Mouse (Mus musculus): ENCODE data around the gene Cers1. TPM values are rescaled to one million over a fixed set of nuclear protein-coding genes. Genes with fewer than 3 reads are reported as not detected.
A peak's percentile ranks its signal among the peaks of the same experiment; 100 is the strongest.

Cers1 gene
- polyA plus RNA-seq, 1 experiment from 2014 or later = 0.63 TPM

DNA sequence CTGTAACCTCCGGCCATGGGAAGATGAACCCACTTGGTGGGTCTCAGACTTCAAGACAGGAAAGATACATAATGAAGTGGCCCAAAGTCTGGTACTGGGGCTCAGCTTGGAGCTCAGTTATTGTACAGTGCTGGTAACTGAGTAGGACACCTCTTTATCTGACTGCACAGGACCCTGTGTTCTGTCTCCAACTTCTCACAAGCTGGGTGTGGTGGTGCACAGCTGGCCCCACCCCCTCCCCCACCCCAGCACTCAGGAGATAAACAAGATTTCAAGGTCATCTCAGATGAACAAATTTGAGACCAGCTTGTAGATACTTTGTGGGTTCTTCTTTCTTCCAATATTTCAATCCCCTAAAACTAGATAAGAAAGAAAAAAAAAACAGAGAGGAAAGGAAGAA lies 40.5 kb downstream of the Cers1 start:
- Histone ChIP-seq H3K4me3 (peak overlapping the region; percentile 22), H3K36me3 (peaks cover 3% of the 10 kb centered on the region)
- peak; percentile 85 for ATAC-seq

GRCm38 (mm10) chr8:70359411-70359810 lies 43.8 kb downstream of the Cers1 start:
- WGBS (ENCODE audit: insufficient replicate concordance) = 59% methylated on average over 3 of the region's 3 CpGs
- Histone ChIP-seq H3K36me3 (no peaks in the 10 kb centered on the region), H3K9me3 (replicated peaks) (no peaks in the 10 kb centered on the region), H3K9ac (no peak overlapping the region), H3K4me2 (no peak overlapping the region), H3K27ac (no peak overlapping the region), H3K4me3 (no peak overlapping the region), H3K4me1 (peaks cover 37% of the 10 kb centered on the region), H3K27me3 (replicated peaks) (peaks cover 25% of the 10 kb centered on the region)
- ATAC-seq = no peak

More for the DNA sequence above, 40.5 kb downstream of the Cers1 start:
- H3K9me3 ChIP-seq (replicated peaks) = no peaks in the 10 kb centered on the region
- H3K4me1 ChIP-seq = peaks cover 56% of the 10 kb centered on the region
- H3K27me3 ChIP-seq (replicated peaks) = 0 out of 2 replicates have a peak, but pooled peaks cover 4% of the 10 kb centered on the region
- peak overlapping the region; percentile 59 for H3K9ac ChIP-seq
- H3K4me2 ChIP-seq = peak overlapping the region; percentile 55
- H3K27ac ChIP-seq = peak overlapping the region; percentile 93
- 33% methylated on average over 1 of the region's 1 CpGs for WGBS (ENCODE audit: insufficient replicate concordance)

- no peaks in the 10 kb centered on the region for H3K9me3 ChIP-seq (replicated peaks)
- no peak overlapping the region for H3K9ac ChIP-seq
- no peak overlapping the region for H3K4me3 ChIP-seq
- no peaks in the 10 kb centered on the region for H3K36me3 ChIP-seq
- H3K27ac ChIP-seq = no peak overlapping the region
- peaks cover 25% of the 10 kb centered on the region for H3K27me3 ChIP-seq (replicated peaks)
- no peak overlapping the region for H3K4me2 ChIP-seq
- peaks cover 29% of the 10 kb centered on the region for H3K4me1 ChIP-seq
- 46% methylated on average over 4 of the region's 4 CpGs for WGBS (ENCODE audit: insufficient replicate concordance)
- ATAC-seq = no peak
These were observed 45.2 kb downstream of the Cers1 start for GRCm38 (mm10) chr8:70360769-70361168.

DNA sequence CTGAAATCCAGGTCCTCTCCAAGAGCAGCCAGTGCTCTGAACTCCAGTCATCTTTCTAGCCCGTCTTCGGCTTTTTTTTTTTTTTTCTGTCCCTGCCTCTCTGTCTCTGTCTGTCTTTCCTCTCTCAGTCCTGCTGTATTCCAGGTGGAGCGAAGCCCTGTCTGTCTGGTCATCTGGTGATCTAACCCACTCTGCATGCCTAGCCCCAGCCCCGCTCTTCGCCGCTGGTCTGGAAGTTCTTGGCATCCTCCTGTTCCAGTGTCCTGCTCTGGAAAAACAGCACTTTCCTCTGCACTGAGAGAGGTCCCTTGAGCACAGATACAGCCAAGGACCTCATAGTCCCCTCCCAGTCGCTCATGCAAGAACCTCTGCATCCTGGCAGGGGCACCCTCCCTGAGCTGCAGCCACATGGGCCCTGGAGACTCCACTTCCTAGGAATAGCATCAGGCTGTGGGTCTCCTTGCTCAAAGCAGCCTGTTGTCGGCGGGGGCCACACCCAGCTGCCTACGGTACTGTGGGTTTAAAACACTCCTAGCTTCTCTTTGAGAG lies 46.0 kb downstream of the Cers1 start:
- no peak for ATAC-seq
- H3K27me3 ChIP-seq (replicated peaks) = peaks cover 28% of the 10 kb centered on the region
- H3K4me1 ChIP-seq = peaks cover 27% of the 10 kb centered on the region
- no peak overlapping the region for H3K4me3 ChIP-seq
- WGBS (ENCODE audit: insufficient replicate concordance) = 68% methylated on average over 10 of the region's 10 CpGs
- no peaks in the 10 kb centered on the region for H3K9me3 ChIP-seq (replicated peaks)
- no peaks in the 10 kb centered on the region for H3K36me3 ChIP-seq
- H3K27ac ChIP-seq = no peak overlapping the region
- no peak overlapping the region for H3K9ac ChIP-seq
- no peak overlapping the region for H3K4me2 ChIP-seq

GRCm38 (mm10) chr8:70364066-70364465 lies 48.5 kb downstream of the Cers1 start:
- Histone ChIP-seq H3K27me3 (replicated peaks) (peaks cover 34% of the 10 kb centered on the region), H3K27ac (no peak overlapping the region; the same call in 1 of the 2 replicates), H3K4me1 (peaks cover 18% of the 10 kb centered on the region), H3K9me3 (replicated peaks) (no peaks in the 10 kb centered on the region), H3K4me2 (no peak overlapping the region), H3K4me3 (no peak overlapping the region), H3K9ac (no peak overlapping the region), H3K36me3 (no peaks in the 10 kb centered on the region)
- peak; percentile 63 for ATAC-seq
- 50% methylated on average over 5 of the region's 5 CpGs for WGBS (ENCODE audit: insufficient replicate concordance)

- H3K4me1 ChIP-seq = peaks cover 18% of the 10 kb centered on the region
- H3K9ac ChIP-seq = no peak overlapping the region
- no peaks in the 10 kb centered on the region for H3K9me3 ChIP-seq (replicated peaks)
- ATAC-seq = no peak
- no peak overlapping the region for H3K27ac ChIP-seq
- H3K36me3 ChIP-seq = no peaks in the 10 kb centered on the region
- no peak overlapping the region for H3K4me3 ChIP-seq
- no peak overlapping the region for H3K4me2 ChIP-seq
- H3K27me3 ChIP-seq (replicated peaks) = peaks cover 49% of the 10 kb centered on the region
- 58% methylated on average over 5 of the region's 5 CpGs for WGBS (ENCODE audit: insufficient replicate concordance)
These were observed 51.0 kb downstream of the Cers1 start for GRCm38 (mm10) chr8:70366588-70366987.

- Histone ChIP-seq H3K27ac (no peak overlapping the region), H3K9me3 (replicated peaks) (no peaks in the 10 kb centered on the region), H3K27me3 (replicated peaks) (peaks cover 71% of the 10 kb centered on the region), H3K4me3 (no peak overlapping the region), H3K4me1 (peaks cover 36% of the 10 kb centered on the region), H3K36me3 (no peaks in the 10 kb centered on the region), H3K9ac (no peak overlapping the region), H3K4me2 (no peak overlapping the region)
- WGBS (ENCODE audit: insufficient replicate concordance) = 77% methylated on average over 7 of the region's 7 CpGs
- no peak for ATAC-seq
These were observed 54.9 kb downstream of the Cers1 start for GRCm38 (mm10) chr8:70370476-70370875.

DNA sequence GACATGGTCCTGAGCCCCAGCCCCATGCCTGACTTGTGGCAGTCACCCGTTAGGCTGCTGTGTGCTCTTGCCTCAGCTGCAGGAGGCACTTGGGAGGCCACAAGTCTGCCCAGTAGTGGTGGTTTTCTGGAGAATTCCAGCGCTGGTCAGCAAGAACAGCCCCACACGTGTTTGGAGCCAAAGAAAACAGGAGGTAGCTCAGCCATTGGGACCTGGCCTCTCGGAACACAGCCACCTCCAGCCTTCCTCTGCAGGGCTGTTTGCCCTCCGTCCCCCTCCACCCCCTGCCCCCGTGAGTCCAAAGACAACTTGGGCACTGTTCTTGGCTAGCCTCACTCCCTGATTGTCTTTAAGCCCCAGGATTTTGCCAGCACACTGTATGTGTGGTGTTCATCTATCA lies 56.4 kb downstream of the Cers1 start:
- 41% methylated on average over 6 of the region's 6 CpGs for WGBS (ENCODE audit: insufficient replicate concordance)
- H3K9ac ChIP-seq = no peak overlapping the region
- no peak for ATAC-seq

DNA sequence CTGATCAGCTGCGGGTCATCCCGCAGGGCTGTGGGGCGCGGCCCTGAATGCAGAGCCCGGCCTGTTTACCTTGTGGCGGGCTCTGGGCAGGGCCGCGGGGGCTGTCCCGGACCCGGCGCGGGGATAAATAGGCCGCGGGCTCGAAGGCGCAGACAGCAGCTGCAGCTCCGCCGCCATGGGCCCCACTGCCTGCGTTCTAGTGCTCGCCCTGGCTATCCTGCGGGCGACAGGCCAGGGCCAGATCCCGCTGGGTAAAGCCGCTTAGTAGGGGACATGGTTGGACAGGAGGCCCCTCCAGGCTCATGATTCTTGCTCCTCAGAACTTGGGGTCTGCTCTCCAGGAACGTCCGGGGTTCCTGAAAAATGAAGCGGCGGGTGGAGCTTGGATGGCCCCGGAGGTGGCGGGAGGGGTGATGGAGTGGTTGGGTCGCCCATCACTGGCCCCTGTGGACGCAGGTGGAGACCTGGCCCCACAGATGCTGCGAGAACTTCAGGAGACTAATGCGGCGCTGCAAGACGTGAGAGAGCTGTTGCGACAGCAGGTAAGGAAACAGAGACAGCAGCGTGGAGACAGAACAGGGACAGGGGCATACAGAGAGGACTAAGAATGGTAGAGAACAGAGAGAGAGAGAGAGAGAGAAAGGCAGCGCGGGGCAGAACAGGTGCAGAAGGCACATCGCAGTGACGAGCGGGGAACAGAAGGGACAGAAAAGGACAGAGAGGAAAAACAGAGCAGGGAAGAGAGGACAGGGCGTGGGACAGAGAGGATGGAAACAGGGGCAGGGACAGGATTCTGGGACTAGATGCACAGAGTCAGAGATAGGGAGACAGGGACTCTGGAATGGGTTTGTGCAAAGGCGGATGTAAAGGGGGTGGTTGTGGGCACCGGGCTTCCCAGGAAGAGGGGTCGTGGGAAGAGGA lies 58.1 kb downstream of the Cers1 start, which contains the start of gene Comp:
TSS of gene Comp (plus strand) at position 162 of the 921 bp plus-strand sequence.
- Histone ChIP-seq H3K9ac (0 out of 2 replicates have a peak within 1 kb of the TSS, but pooled peaks have one; percentile 12), H3K36me3 (no peaks in the 10 kb centered on the region), H3K4me2 (peak within 1 kb of the TSS; percentile 71), H3K9me3 (replicated peaks) (no peaks in the 10 kb centered on the region), H3K27me3 (replicated peaks) (peaks cover 95% of the 10 kb centered on the region), H3K4me3 (peak within 1 kb of the TSS; percentile 45), H3K27ac (no peak within 1 kb of the TSS), H3K4me1 (peaks cover 39% of the 10 kb centered on the region)
- 5% methylated on average over 47 of the region's 47 CpGs for WGBS (ENCODE audit: insufficient replicate concordance)
- ATAC-seq = no peak

More for the DNA sequence above, 56.4 kb downstream of the Cers1 start:
- Histone ChIP-seq H3K27ac (no peak overlapping the region), H3K9me3 (replicated peaks) (no peaks in the 10 kb centered on the region), H3K4me3 (no peak overlapping the region), H3K4me1 (peaks cover 38% of the 10 kb centered on the region), H3K36me3 (no peaks in the 10 kb centered on the region), H3K27me3 (replicated peaks) (peaks cover 78% of the 10 kb centered on the region), H3K4me2 (no peak overlapping the region)

GRCm38 (mm10) chr8:70374318-70374927 lies 58.8 kb downstream of the Cers1 start:
- Histone ChIP-seq H3K27ac (no peak overlapping the region), H3K9ac (peak overlapping the region; percentile 20; the same call in 1 of the 2 replicates), H3K36me3 (no peaks in the 10 kb centered on the region), H3K4me1 (peaks cover 39% of the 10 kb centered on the region), H3K27me3 (replicated peaks) (peaks cover 98% of the 10 kb centered on the region), H3K4me2 (peak overlapping the region; percentile 71), H3K4me3 (peak overlapping the region; percentile 45), H3K9me3 (replicated peaks) (no peaks in the 10 kb centered on the region)
- ATAC-seq = peak; percentile 68
- 1% methylated on average over 52 of the region's 53 CpGs for WGBS (ENCODE audit: insufficient replicate concordance)

DNA sequence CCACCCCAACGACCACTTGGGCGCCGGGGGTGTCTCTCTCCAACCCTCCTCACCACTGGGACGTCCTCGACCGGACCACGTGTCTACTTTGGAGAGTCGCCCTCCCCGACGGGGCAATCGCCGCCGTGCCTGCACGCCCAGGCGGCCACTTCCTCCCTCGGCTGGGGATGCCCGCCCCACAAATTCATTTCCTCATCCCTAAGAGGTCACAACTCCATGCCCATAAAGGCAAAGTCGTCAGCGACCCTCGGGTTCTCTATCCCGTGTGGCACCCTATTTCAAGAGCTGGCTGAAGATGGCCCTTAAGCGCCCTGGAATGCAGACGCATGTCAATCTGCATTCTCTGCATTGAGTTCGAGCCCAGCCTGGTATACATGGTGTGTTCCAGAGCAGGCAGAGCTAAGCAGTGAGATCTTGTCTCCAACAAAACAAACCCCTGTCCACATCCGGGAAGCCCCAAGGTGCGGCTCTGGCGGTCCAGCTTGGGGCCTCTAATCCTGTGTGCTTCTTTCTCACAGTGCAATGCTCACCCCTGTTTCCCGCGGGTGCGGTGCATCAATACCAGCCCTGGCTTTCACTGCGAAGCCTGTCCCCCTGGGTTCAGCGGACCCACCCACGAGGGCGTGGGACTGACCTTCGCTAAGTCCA lies 59.8 kb downstream of the Cers1 start:
- H3K27me3 ChIP-seq (replicated peaks) = peaks cover 100% of the 10 kb centered on the region
- H3K36me3 ChIP-seq = no peaks in the 10 kb centered on the region
- no peaks in the 10 kb centered on the region for H3K9me3 ChIP-seq (replicated peaks)
- H3K27ac ChIP-seq = no peak overlapping the region
- H3K4me1 ChIP-seq = peaks cover 39% of the 10 kb centered on the region
- no peak overlapping the region for H3K9ac ChIP-seq
- no peak for ATAC-seq
- 5% methylated on average over 35 of the region's 35 CpGs for WGBS (ENCODE audit: insufficient replicate concordance)
- H3K4me2 ChIP-seq = peak overlapping the region; percentile 71
- peak overlapping the region; percentile 45; the same call in 1 of the 2 replicates for H3K4me3 ChIP-seq

Data from liver, embryonic 12.5 days (tissue).